Mouse (Mus musculus) limb, embryonic 12.5 days (tissue): Measurements from ENCODE around the gene Inpp5a. TPM values are rescaled to one million over a fixed set of nuclear protein-coding genes. Genes with fewer than 3 reads are reported as not detected.

ENCODE experiments used
- ATAC-seq: fragments of 200-750 bp; cut with Nextera tagmentation; 2 replicates; pipeline ENCODE4 v1.8.0; 2017; ENCODE audit warnings: low read depth, moderate TSS enrichment; ENCODE audit not compliant: insufficient number of reproducible peaks, insufficient read depth, low FRiP score, low TSS enrichment
- H3K27ac ChIP-seq: fragments of 300-500 bp; sonication (generic); 2 replicates; pipeline ENCODE4 v1.5.1; 2016; ENCODE audit warnings: mild to moderate bottlenecking, moderate library complexity
- H3K27me3 ChIP-seq: fragments of 300-500 bp; sonication (generic); 2 replicates; pipeline ENCODE4 v1.6.1; 2016; ENCODE audit warnings: mild to moderate bottlenecking, moderate library complexity
- H3K36me3 ChIP-seq: fragments of 300-500 bp; sonication (generic); 2 replicates; pipeline ENCODE4 v1.6.1; 2016; ENCODE audit warnings: mild to moderate bottlenecking, moderate library complexity
- H3K4me1 ChIP-seq: fragments of 300-500 bp; sonication (generic); replicated peaks from 2 replicates; pipeline ENCODE4 v1.6.1; 2016
- H3K4me2 ChIP-seq: fragments of 300-500 bp; sonication (generic); 2 replicates; pipeline ENCODE4 v1.6.1; 2016; ENCODE audit warnings: mild to moderate bottlenecking, moderate library complexity
- H3K4me3 ChIP-seq: fragments of 300-500 bp; sonication (generic); replicated peaks from 2 replicates; pipeline ENCODE4 v1.5.1; 2016; ENCODE audit warnings: mild to moderate bottlenecking
- H3K9ac ChIP-seq: fragments of 300-500 bp; sonication (generic); replicated peaks from 2 replicates; pipeline ENCODE4 v1.6.1; 2016; ENCODE audit warnings: mild to moderate bottlenecking, moderate library complexity
- H3K9me3 ChIP-seq: fragments of 300-500 bp; sonication (generic); 2 replicates; pipeline ENCODE4 v1.6.1; 2016; ENCODE audit warnings: mild to moderate bottlenecking, moderate library complexity
- WGBS: fragments of 180-500 bp; shearing (Covaris S2); methylation state at CpG from one replicate; pipeline ENCODE4 v1.1.7; 2016; 5-methylcytosine and 5-hydroxymethylcytosine counted together
- polyA plus RNA-seq: library from polyadenylated mRNA; unstranded; fragments of >200 nt; fragmentation: Nextera tagmentation; extraction: Ambion mirVana; gene quantifications from 2 replicates; pipeline ENCODE4 v1.2.1, GENCODE M21; 2016

Inpp5a gene
- polyA plus RNA-seq, 1 experiment from 2014 or later = 26.8 TPM

- no peak for ATAC-seq
- H3K9me3 ChIP-seq = no peaks in the 10 kb centered on the region
- peaks cover 24% of the 10 kb centered on the region for H3K4me1 ChIP-seq
- peak overlapping the region; percentile 42; the same call in 1 of the 2 replicates for H3K27ac ChIP-seq
- H3K36me3 ChIP-seq = no peaks in the 10 kb centered on the region
- WGBS = 71% methylated on average over 10 of the region's 10 CpGs
- no peak overlapping the region for H3K4me2 ChIP-seq
- H3K4me3 ChIP-seq = no peak overlapping the region
- H3K9ac ChIP-seq = no peak overlapping the region
- no peaks in the 10 kb centered on the region for H3K27me3 ChIP-seq
Measured at GRCm38 (mm10) chr7:139467177-139467895, 78.4 kb downstream of the Inpp5a start.

GRCm38 (mm10) chr7:139467896-139468279 is 79.0 kb downstream of the Inpp5a start:
- Histone ChIP-seq H3K9ac (no peak overlapping the region), H3K27ac (peak overlapping the region; percentile 42; the same call in 1 of the 2 replicates), H3K9me3 (no peaks in the 10 kb centered on the region), H3K4me3 (no peak overlapping the region), H3K36me3 (no peaks in the 10 kb centered on the region), H3K4me2 (no peak overlapping the region), H3K27me3 (no peaks in the 10 kb centered on the region), H3K4me1 (peaks cover 24% of the 10 kb centered on the region)
- WGBS = 64% methylated on average over 4 of the region's 4 CpGs
- no peak for ATAC-seq

- Histone ChIP-seq H3K9me3 (no peaks in the 10 kb centered on the region), H3K27ac (peak overlapping the region; percentile 42; the same call in 1 of the 2 replicates), H3K9ac (no peak overlapping the region), H3K4me1 (peaks cover 24% of the 10 kb centered on the region), H3K4me2 (no peak overlapping the region), H3K4me3 (no peak overlapping the region), H3K27me3 (no peaks in the 10 kb centered on the region), H3K36me3 (no peaks in the 10 kb centered on the region)
- no peak for ATAC-seq
- WGBS = 45% methylated on average over 2 of the region's 2 CpGs
Measured at GRCm38 (mm10) chr7:139468440-139468839, 79.5 kb downstream of the Inpp5a start.

- Histone ChIP-seq H3K27me3 (no peaks in the 10 kb centered on the region), H3K9ac (no peak overlapping the region)
Measured at GRCm38 (mm10) chr7:139469457-139469856, 80.5 kb downstream of the Inpp5a start.

GRCm38 (mm10) chr7:139470481-139470880 is 81.6 kb downstream of the Inpp5a start:
- Histone ChIP-seq H3K27me3 (no peaks in the 10 kb centered on the region), H3K9me3 (no peaks in the 10 kb centered on the region), H3K27ac (no peak overlapping the region), H3K4me2 (no peak overlapping the region), H3K36me3 (no peaks in the 10 kb centered on the region), H3K4me3 (no peak overlapping the region), H3K4me1 (peaks cover 24% of the 10 kb centered on the region), H3K9ac (no peak overlapping the region)
- ATAC-seq = no peak
- WGBS = 82% methylated on average over 2 of the region's 2 CpGs

More at GRCm38 (mm10) chr7:139469457-139469856, 80.5 kb downstream of the Inpp5a start:
- H3K4me1 ChIP-seq = peaks cover 24% of the 10 kb centered on the region
- no peaks in the 10 kb centered on the region for H3K36me3 ChIP-seq
- no peak overlapping the region for H3K4me2 ChIP-seq
- H3K9me3 ChIP-seq = no peaks in the 10 kb centered on the region
- ATAC-seq = no peak
- 86% methylated on average over 4 of the region's 4 CpGs for WGBS
- no peak overlapping the region for H3K4me3 ChIP-seq
- no peak overlapping the region for H3K27ac ChIP-seq

GRCm38 (mm10) chr7:139472052-139472451 is 83.1 kb downstream of the Inpp5a start:
- no peak overlapping the region for H3K4me3 ChIP-seq
- no peaks in the 10 kb centered on the region for H3K27me3 ChIP-seq
- H3K36me3 ChIP-seq = no peaks in the 10 kb centered on the region
- H3K9me3 ChIP-seq = no peaks in the 10 kb centered on the region
- no peak overlapping the region for H3K4me2 ChIP-seq
- 88% methylated on average over 1 of the region's 1 CpGs for WGBS
- H3K4me1 ChIP-seq = peaks cover 16% of the 10 kb centered on the region
- H3K9ac ChIP-seq = no peak overlapping the region
- no peak overlapping the region for H3K27ac ChIP-seq
- no peak for ATAC-seq

- WGBS = 30% methylated on average over 7 of the region's 7 CpGs
- 0 out of 2 replicates have a peak, but pooled peaks cover 3% of the 10 kb centered on the region for H3K36me3 ChIP-seq
- no peak overlapping the region for H3K27ac ChIP-seq
- peak; percentile 71; the same call in 1 of the 2 replicates for ATAC-seq
- H3K4me3 ChIP-seq = no peak overlapping the region
- H3K9ac ChIP-seq = no peak overlapping the region
- peaks cover 7% of the 10 kb centered on the region for H3K4me1 ChIP-seq
- no peak overlapping the region for H3K4me2 ChIP-seq
- no peaks in the 10 kb centered on the region for H3K9me3 ChIP-seq
- H3K27me3 ChIP-seq = no peaks in the 10 kb centered on the region
Measured at GRCm38 (mm10) chr7:139472865-139473549, 84.1 kb downstream of the Inpp5a start.

GRCm38 (mm10) chr7:139475896-139476295 is 87.0 kb downstream of the Inpp5a start:
- Histone ChIP-seq H3K4me3 (no peak overlapping the region), H3K4me2 (no peak overlapping the region), H3K4me1 (no peaks in the 10 kb centered on the region), H3K36me3 (peaks cover 7% of the 10 kb centered on the region; the same call in 1 of the 2 replicates), H3K9me3 (no peaks in the 10 kb centered on the region), H3K9ac (no peak overlapping the region), H3K27ac (no peak overlapping the region), H3K27me3 (no peaks in the 10 kb centered on the region)
- ATAC-seq = no peak
- WGBS = 56% methylated on average over 4 of the region's 4 CpGs

GRCm38 (mm10) chr7:139476700-139477099 is 87.8 kb downstream of the Inpp5a start:
- WGBS = 75% methylated on average over 2 of the region's 2 CpGs
- H3K27ac ChIP-seq = no peak overlapping the region
- H3K36me3 ChIP-seq = peaks cover 7% of the 10 kb centered on the region; the same call in 1 of the 2 replicates
- H3K27me3 ChIP-seq = no peaks in the 10 kb centered on the region
- ATAC-seq = no peak
- no peak overlapping the region for H3K4me2 ChIP-seq
- no peaks in the 10 kb centered on the region for H3K9me3 ChIP-seq
- no peak overlapping the region for H3K9ac ChIP-seq
- H3K4me1 ChIP-seq = no peaks in the 10 kb centered on the region
- no peak overlapping the region for H3K4me3 ChIP-seq

- Histone ChIP-seq H3K4me3 (no peak overlapping the region), H3K9ac (no peak overlapping the region), H3K4me2 (no peak overlapping the region), H3K27ac (no peak overlapping the region), H3K9me3 (no peaks in the 10 kb centered on the region), H3K4me1 (no peaks in the 10 kb centered on the region), H3K36me3 (peaks cover 12% of the 10 kb centered on the region; the same call in 1 of the 2 replicates), H3K27me3 (no peaks in the 10 kb centered on the region)
- WGBS = 85% methylated on average over 3 of the region's 3 CpGs
- ATAC-seq = no peak
Measured at GRCm38 (mm10) chr7:139477748-139478147, 88.8 kb downstream of the Inpp5a start.

GRCm38 (mm10) chr7:139479077-139479476 is 90.2 kb downstream of the Inpp5a start:
- ATAC-seq = no peak
- H3K4me3 ChIP-seq = no peak overlapping the region
- no peaks in the 10 kb centered on the region for H3K9me3 ChIP-seq

More at GRCm38 (mm10) chr7:139479077-139479476, 90.2 kb downstream of the Inpp5a start:
- no peak overlapping the region for H3K27ac ChIP-seq
- 67% methylated on average over 1 of the region's 1 CpGs for WGBS
- H3K36me3 ChIP-seq = peaks cover 12% of the 10 kb centered on the region; the same call in 1 of the 2 replicates
- H3K4me1 ChIP-seq = no peaks in the 10 kb centered on the region
- no peaks in the 10 kb centered on the region for H3K27me3 ChIP-seq
- no peak overlapping the region for H3K9ac ChIP-seq
- H3K4me2 ChIP-seq = no peak overlapping the region
